Mouse (Mus musculus): ENCODE measurements around the gene Nlrp4c.
A peak's percentile ranks its signal among the peaks of the same experiment; 100 is the strongest.

Nlrp4c gene

DNA sequence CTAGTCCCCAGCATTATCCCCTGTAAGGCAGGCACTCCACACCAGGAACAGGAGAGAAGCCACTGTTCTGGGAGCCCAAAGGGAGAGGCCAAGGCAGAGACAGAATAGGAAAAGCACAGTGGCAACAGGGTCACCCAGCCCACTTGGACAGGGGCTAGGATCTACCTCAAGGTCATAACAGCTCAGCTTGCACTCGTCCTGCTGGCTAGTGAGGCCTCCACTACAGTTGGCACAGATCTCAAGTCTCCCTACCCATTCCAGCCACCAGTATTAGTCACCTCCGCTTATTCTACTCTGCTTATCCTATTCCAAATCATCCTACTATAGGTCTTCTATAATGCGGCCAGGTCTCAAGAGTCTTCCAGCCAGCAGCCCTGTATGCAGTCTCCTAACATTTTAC is 108.2 kb downstream of the Nlrp4c start:
- no peak for TF ChIP-seq POU5F1 (IDR thresholded peaks at IDR 0.05; ENCODE audit: borderline replicate concordance, low read length)
- no peak for TF ChIP-seq CTCF (conservative IDR thresholded peaks at IDR 0.05; ENCODE audit: low read length)
- no peak for TF ChIP-seq NANOG (IDR thresholded peaks at IDR 0.05; ENCODE audit: borderline replicate concordance, low read length)
- Histone ChIP-seq H3K27me3 (ENCODE audit: insufficient read depth, low read length) (no peaks in the 10 kb centered on the region), H3K4me1 (replicated peaks; ENCODE audit: low read depth, low read length) (peaks cover 76% of the 10 kb centered on the region), H3K4me3 (replicated peaks; ENCODE audit: low read length) (no peak overlapping the region), H3K9me3 (ENCODE audit: low read length) (no peaks in the 10 kb centered on the region), H3K36me3 (ENCODE audit: insufficient read depth, low read length) (peaks cover 7% of the 10 kb centered on the region; the same call in 1 of the 2 replicates)

GRCm38 (mm10) chr7:6154164-6154563 is 109.2 kb downstream of the Nlrp4c start:
- Histone ChIP-seq H3K9me3 (ENCODE audit: low read length) (no peaks in the 10 kb centered on the region), H3K36me3 (ENCODE audit: insufficient read depth, low read length) (peaks cover 7% of the 10 kb centered on the region; the same call in 1 of the 2 replicates), H3K27me3 (ENCODE audit: insufficient read depth, low read length) (no peaks in the 10 kb centered on the region), H3K4me1 (replicated peaks; ENCODE audit: low read depth, low read length) (peaks cover 66% of the 10 kb centered on the region), H3K4me3 (replicated peaks; ENCODE audit: low read length) (peak overlapping the region; percentile 99; the same call in 1 of the 2 replicates)
- TF ChIP-seq CTCF (conservative IDR thresholded peaks at IDR 0.05; ENCODE audit: low read length): no peak
- TF ChIP-seq NANOG (IDR thresholded peaks at IDR 0.05; ENCODE audit: borderline replicate concordance, low read length): no peak
- no peak for TF ChIP-seq POU5F1 (IDR thresholded peaks at IDR 0.05; ENCODE audit: borderline replicate concordance, low read length)
